Mouse (Mus musculus) megakaryocyte progenitor cell, adult 5-6 weeks (primary cell): Measurements from ENCODE around the gene 7530416G11Rik. TPM values are rescaled to one million over a fixed set of nuclear protein-coding genes. Genes with fewer than 3 reads are reported as not detected.

Experiments
- ATAC-seq: replicated peaks from 2 replicates; pipeline ENCODE4 v1.8.0; 2016; ENCODE audit warnings: mild to moderate bottlenecking, moderate TSS enrichment, inconsistent platforms; ENCODE audit not compliant: poor library complexity
- total RNA-seq, 2 experiments: library from RNA; stranded (forward) in 1 of 2; stranded (reverse) in 1 of 2; fragments of 157-497, 149-512 nt in 1 of 2; fragments of 200-1000 nt in 1 of 2; gene quantifications; 2 replicates each; pipeline versions ENCODE4 v1.2.3 to v1.2.4; 2015 to 2017

Gene 7530416G11Rik
- total RNA-seq (2015) (not detected in 2 replicates), total RNA-seq (2017) (not detected in 2 replicates)

- ATAC-seq = no peak
Measured at GRCm38 (mm10) chr15:85503127-85503526, at the start of gene 7530416G11Rik. Gene 7530416G11Rik (minus strand): TSS chr15:85503227.

- ATAC-seq = no peak
Measured at GRCm38 (mm10) chr15:85546500-85546899, 43.5 kb upstream of the 7530416G11Rik start.

GRCm38 (mm10) chr15:85545369-85545768 lies 42.3 kb upstream of the 7530416G11Rik start:
- ATAC-seq = no peak

- no peak for ATAC-seq
Measured at GRCm38 (mm10) chr15:85538170-85538569, 35.1 kb upstream of the 7530416G11Rik start.

GRCm38 (mm10) chr15:85537151-85537550 lies 34.1 kb upstream of the 7530416G11Rik start:
- no peak for ATAC-seq

- no peak for ATAC-seq
Measured at GRCm38 (mm10) chr15:85534646-85535045, 31.6 kb upstream of the 7530416G11Rik start.

GRCm38 (mm10) chr15:85534215-85534614 lies 31.2 kb upstream of the 7530416G11Rik start:
- ATAC-seq = no peak

- no peak for ATAC-seq
Measured at GRCm38 (mm10) chr15:85532063-85532462, 29.0 kb upstream of the 7530416G11Rik start.

GRCm38 (mm10) chr15:85529911-85530310 lies 26.9 kb upstream of the 7530416G11Rik start:
- no peak for ATAC-seq

GRCm38 (mm10) chr15:85524404-85524950 lies 21.4 kb upstream of the 7530416G11Rik start:
- no peak for ATAC-seq

GRCm38 (mm10) chr15:85523173-85523991 lies 20.4 kb upstream of the 7530416G11Rik start:
- ATAC-seq = 0 out of 2 replicates have a peak, but pooled peaks have one; percentile 14

GRCm38 (mm10) chr15:85519438-85519837 lies 16.4 kb upstream of the 7530416G11Rik start:
- ATAC-seq = no peak

GRCm38 (mm10) chr15:85507370-85508014 lies 4.5 kb upstream of the 7530416G11Rik start:
- no peak for ATAC-seq

GRCm38 (mm10) chr15:85506680-85507079 lies 3.7 kb upstream of the 7530416G11Rik start:
- ATAC-seq = no peak

- ATAC-seq = no peak
Measured at GRCm38 (mm10) chr15:85505118-85505925, 2.3 kb upstream of the 7530416G11Rik start.

GRCm38 (mm10) chr15:85500267-85500666 lies 2.8 kb downstream of the 7530416G11Rik start:
- no peak for ATAC-seq

- ATAC-seq = no peak
Measured at GRCm38 (mm10) chr15:85497981-85498475, 5.0 kb downstream of the 7530416G11Rik start.

GRCm38 (mm10) chr15:85497548-85497947 lies 5.5 kb downstream of the 7530416G11Rik start:
- ATAC-seq = no peak

- no peak for ATAC-seq
Measured at GRCm38 (mm10) chr15:85494163-85494621, 8.8 kb downstream of the 7530416G11Rik start.

- no peak for ATAC-seq
Measured at GRCm38 (mm10) chr15:85489751-85490150, 13.3 kb downstream of the 7530416G11Rik start.

- ATAC-seq = no peak
Measured at GRCm38 (mm10) chr15:85488900-85489299, 14.1 kb downstream of the 7530416G11Rik start.
